18 mouse cellular contexts compared by ENCODE assay signal in genomic region chr10:96821852-96822251, GRCm38 (mm10).
A peak's percentile ranks its signal among the peaks of the same experiment; 100 is the strongest.
DNase-seq lines count a peak whose midpoint lies in the region; ATAC-seq lines count a peak whose summit lies in the region.
"Had no signal": no experiment of that assay in that cellular context is flagged by ENCODE, and none has a peak within 500 bp of the region (broad histone marks: within the 10 kb centered on the region; RNA-seq: fewer than 3 reads in every experiment).

No protein-coding gene starts in this region.

- 0 out of 2 replicates have a peak, but pooled peaks have one; percentile 4 for ATAC-seq in frontal cortex, adult (ENCODE audit: low TSS enrichment)
- ATAC-seq in heart, embryonic 11.5 days (replicated peaks; ENCODE audit: insufficient number of reproducible peaks, low FRiP score, low TSS enrichment), result no peak
- ATAC-seq: forebrain, embryonic 16.5 days; intestine, embryonic 16.5 days had no signal

- H3K27me3 ChIP-seq in heart, embryonic 11.5 days (ENCODE audit: control insufficient read depth, insufficient read depth, low read length), result no peaks in the 10 kb centered on the region
- H3K27me3 ChIP-seq: CH12.LX; neural tube, embryonic 13.5 days had no signal

- 75% methylated on average over 1 of the region's 1 CpGs for WGBS in heart, embryonic 11.5 days (ENCODE audit: insufficient replicate concordance)

- no peaks in the 10 kb centered on the region for H3K36me3 ChIP-seq in heart, embryonic 11.5 days (ENCODE audit: control insufficient read depth, insufficient read depth, low read length)
- H3K36me3 ChIP-seq: embryonic facial prominence, embryonic 10.5 days; neural tube, embryonic 13.5 days had no signal

- H3K4me3 ChIP-seq in heart, embryonic 11.5 days (ENCODE audit: low read depth, low read length), result no peak overlapping the region
- H3K4me3 ChIP-seq: embryonic facial prominence, embryonic 10.5 days; layer of hippocampus, adult 2 months; neural tube, embryonic 13.5 days had no signal

- no peak overlapping the region for H3K4me2 ChIP-seq in heart, embryonic 11.5 days
- H3K4me2 ChIP-seq: hindbrain, embryonic 14.5 days; midbrain, embryonic 11.5 days; neural tube, embryonic 13.5 days had no signal

- H3K4me1 ChIP-seq in heart, embryonic 11.5 days (ENCODE audit: control insufficient read depth, insufficient read depth, low read length), result no peaks in the 10 kb centered on the region

- no peaks in the 10 kb centered on the region for H3K9me3 ChIP-seq in heart, embryonic 11.5 days (replicated peaks; ENCODE audit: control insufficient read depth, low read length)
- H3K9me3 ChIP-seq: embryonic facial prominence, embryonic 10.5 days; neural tube, embryonic 13.5 days had no signal

- no peak overlapping the region for H3K9ac ChIP-seq in heart, embryonic 11.5 days (ENCODE audit: low read depth, low read length)
- H3K9ac ChIP-seq: hindbrain, embryonic 14.5 days; neural tube, embryonic 13.5 days had no signal

- no peak for DNase-seq in frontal cortex, adult 2 months (ENCODE audit: extremely low spot score in 1 of 2, low spot score in 1 of 2)
- DNase-seq in heart, adult 9 months (ENCODE audit: low spot score in 2 of 2), result peak; percentile 1 to 2
- peak; percentile 48 for DNase-seq in lung, postnatal 10 days
- DNase-seq in lung, postnatal 4 days, result no peak
- peak; percentile 32 for DNase-seq in skeletal muscle tissue, adult 2 months (ENCODE audit: low read depth, low spot score)
- DNase-seq in yolk sac, embryonic 10.5 days (ENCODE audit: low spot score), result no peak
- DNase-seq: adrenal gland, postnatal 25 days; cerebellum, adult 2 months had no signal

- no peak overlapping the region for H3K27ac ChIP-seq in heart, embryonic 11.5 days (ENCODE audit: low read depth, low read length)
- H3K27ac ChIP-seq: embryonic facial prominence, embryonic 10.5 days; hindbrain, embryonic 14.5 days; layer of hippocampus, adult 2 months; neural tube, embryonic 13.5 days had no signal

Comparison
In these comparisons a context has a peak if more than half of its experiments do, and no peak if none do; other contexts are left out.
1. DNase-seq: peak in heart, adult 9 months (2 of 2), lung, postnatal 10 days (single experiment) and skeletal muscle tissue, adult 2 months (single experiment); none in frontal cortex, adult 2 months (0 of 2), lung, postnatal 4 days (0 of 2) and yolk sac, embryonic 10.5 days (single experiment).